Mouse (Mus musculus) heart, embryonic 16.5 days (tissue): ENCODE data around the gene Slit3. TPM values are rescaled to one million over a fixed set of nuclear protein-coding genes. Genes with fewer than 3 reads are reported as not detected.

Source experiments
- ATAC-seq: fragments of 200-750 bp; cut with Nextera tagmentation; replicated peaks from 2 replicates; pipeline ENCODE4 v1.8.0; 2017; ENCODE audit warnings: moderate number of reproducible peaks; ENCODE audit not compliant: insufficient read depth, low FRiP score; ENCODE audit errors: extremely low read depth
- H3K27ac ChIP-seq: fragments of 300-500 bp; sonication (generic); 2 replicates; pipeline ENCODE4 v1.5.1; 2014; ENCODE audit warnings: mild to moderate bottlenecking, low read length, control low read depth, moderate library complexity
- H3K27me3 ChIP-seq: fragments of 300-500 bp; sonication (generic); 2 replicates; pipeline ENCODE4 v1.6.1; 2014; ENCODE audit warnings: low read length, mixed read lengths; ENCODE audit not compliant: control insufficient read depth, insufficient read depth
- H3K36me3 ChIP-seq: fragments of 300-500 bp; sonication (generic); 2 replicates; pipeline ENCODE4 v1.6.1; 2014; ENCODE audit not compliant: control insufficient read depth, insufficient read depth
- H3K4me1 ChIP-seq: fragments of 300-500 bp; sonication (generic); 2 replicates; pipeline ENCODE4 v1.6.1; 2014; ENCODE audit warnings: low read length, mixed read lengths; ENCODE audit not compliant: control insufficient read depth, insufficient read depth
- H3K4me2 ChIP-seq: fragments of 300-500 bp; sonication (generic); 2 replicates; pipeline ENCODE4 v1.6.1; 2014; ENCODE audit warnings: low read depth, mild to moderate bottlenecking, control low read depth, low read length
- H3K4me3 ChIP-seq: fragments of 300-500 bp; sonication (generic); 2 replicates; pipeline ENCODE4 v1.5.1; 2014; ENCODE audit warnings: mild to moderate bottlenecking, control low read depth, low read length
- H3K9ac ChIP-seq: fragments of 300-500 bp; sonication (generic); 2 replicates; pipeline ENCODE4 v1.6.1; 2014; ENCODE audit warnings: low read length, control low read depth
- H3K9me3 ChIP-seq: fragments of 300-500 bp; sonication (generic); replicated peaks from 2 replicates; pipeline ENCODE4 v1.6.1; 2016; ENCODE audit warnings: low read length; ENCODE audit not compliant: control insufficient read depth
- WGBS: fragments of 180-500 bp; shearing (Covaris S2); extraction: QIAGEN DNeasy Blood & Tissue Kit; methylation state at CpG from one replicate; pipeline ENCODE4 v1.1.7; 2014; 5-methylcytosine and 5-hydroxymethylcytosine counted together
- polyA plus RNA-seq: library from polyadenylated mRNA; unstranded; fragments of >200 nt; fragmentation: Nextera tagmentation; extraction: Ambion mirVana; gene quantifications from 2 replicates; pipeline ENCODE4 v1.2.1, GENCODE M21; 2015

Slit3 gene
- polyA plus RNA-seq, 1 experiment from 2014 or later = 7.8 TPM

DNA sequence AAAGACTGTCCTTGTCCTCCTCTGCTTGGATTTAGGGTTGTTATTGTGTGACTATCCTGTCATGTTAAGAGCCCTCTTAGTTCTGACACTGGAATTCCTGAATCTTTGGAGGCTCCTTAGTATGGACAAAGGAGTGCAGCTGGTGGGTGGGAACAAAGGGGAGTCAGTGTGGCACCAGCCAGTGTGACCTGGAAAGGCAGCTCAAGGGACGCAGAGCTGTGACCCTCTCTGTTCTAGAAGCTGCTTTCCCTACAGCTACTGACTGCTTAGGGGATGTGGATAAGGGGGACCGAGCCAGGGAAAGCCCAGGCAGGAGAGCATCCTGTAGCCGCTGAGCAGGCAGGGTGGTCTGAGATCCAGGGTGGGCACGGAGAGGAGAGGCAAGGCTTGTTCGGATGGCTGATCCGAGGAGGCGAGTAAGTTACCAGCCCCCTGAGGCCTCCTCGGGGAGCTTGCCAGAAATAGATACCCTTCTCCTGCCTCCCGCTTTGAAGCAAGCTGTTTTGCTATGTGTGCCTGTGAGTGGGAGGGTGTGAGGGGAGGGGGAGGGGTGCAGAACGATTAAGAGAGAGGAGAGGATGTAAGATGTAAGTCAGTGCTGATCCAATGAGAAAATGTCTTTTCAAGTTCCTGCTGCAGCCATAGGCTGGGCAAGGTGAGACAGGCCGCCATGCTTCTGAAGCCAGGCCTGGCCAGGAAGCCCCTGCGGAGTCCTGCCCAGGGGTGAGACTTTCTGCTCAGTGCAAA, 162.0 kb downstream of the Slit3 start:
- Histone ChIP-seq H3K9ac (peak overlapping the region; percentile 61), H3K4me2 (peak overlapping the region; percentile 44), H3K9me3 (no peaks in the 10 kb centered on the region), H3K27ac (peak overlapping the region; percentile 75), H3K4me3 (no peak overlapping the region), H3K36me3 (no peaks in the 10 kb centered on the region), H3K27me3 (no peaks in the 10 kb centered on the region), H3K4me1 (peaks cover 45% of the 10 kb centered on the region)
- peak; percentile 62 for ATAC-seq
- WGBS = 17% methylated on average over 12 of the region's 12 CpGs

DNA sequence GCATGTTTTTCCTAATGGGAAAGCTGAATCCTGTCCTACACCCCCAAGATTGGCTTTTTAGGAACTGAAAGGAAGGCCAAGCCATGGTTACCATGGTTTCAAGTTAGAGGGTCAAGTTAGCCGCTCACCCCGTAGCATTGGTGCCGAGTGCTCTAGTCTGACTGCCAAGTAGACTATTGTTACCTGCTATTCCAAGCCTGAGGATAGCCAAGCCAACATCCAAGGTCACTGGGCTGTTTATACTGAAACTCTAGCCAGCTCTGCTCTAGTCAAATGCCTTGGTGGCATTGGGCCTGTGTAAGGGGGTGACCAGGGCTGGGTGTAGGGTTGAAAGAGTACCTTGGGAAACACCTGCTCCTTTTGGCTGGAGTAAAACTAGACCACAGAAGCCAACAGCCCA, 162.7 kb downstream of the Slit3 start:
- H3K9me3 ChIP-seq = no peaks in the 10 kb centered on the region
- no peak overlapping the region for H3K27ac ChIP-seq
- peaks cover 39% of the 10 kb centered on the region for H3K4me1 ChIP-seq
- no peak for ATAC-seq
- H3K4me3 ChIP-seq = no peak overlapping the region
- no peaks in the 10 kb centered on the region for H3K27me3 ChIP-seq
- WGBS = 66% methylated on average over 3 of the region's 3 CpGs
- H3K4me2 ChIP-seq = no peak overlapping the region
- H3K36me3 ChIP-seq = no peaks in the 10 kb centered on the region
- H3K9ac ChIP-seq = no peak overlapping the region

DNA sequence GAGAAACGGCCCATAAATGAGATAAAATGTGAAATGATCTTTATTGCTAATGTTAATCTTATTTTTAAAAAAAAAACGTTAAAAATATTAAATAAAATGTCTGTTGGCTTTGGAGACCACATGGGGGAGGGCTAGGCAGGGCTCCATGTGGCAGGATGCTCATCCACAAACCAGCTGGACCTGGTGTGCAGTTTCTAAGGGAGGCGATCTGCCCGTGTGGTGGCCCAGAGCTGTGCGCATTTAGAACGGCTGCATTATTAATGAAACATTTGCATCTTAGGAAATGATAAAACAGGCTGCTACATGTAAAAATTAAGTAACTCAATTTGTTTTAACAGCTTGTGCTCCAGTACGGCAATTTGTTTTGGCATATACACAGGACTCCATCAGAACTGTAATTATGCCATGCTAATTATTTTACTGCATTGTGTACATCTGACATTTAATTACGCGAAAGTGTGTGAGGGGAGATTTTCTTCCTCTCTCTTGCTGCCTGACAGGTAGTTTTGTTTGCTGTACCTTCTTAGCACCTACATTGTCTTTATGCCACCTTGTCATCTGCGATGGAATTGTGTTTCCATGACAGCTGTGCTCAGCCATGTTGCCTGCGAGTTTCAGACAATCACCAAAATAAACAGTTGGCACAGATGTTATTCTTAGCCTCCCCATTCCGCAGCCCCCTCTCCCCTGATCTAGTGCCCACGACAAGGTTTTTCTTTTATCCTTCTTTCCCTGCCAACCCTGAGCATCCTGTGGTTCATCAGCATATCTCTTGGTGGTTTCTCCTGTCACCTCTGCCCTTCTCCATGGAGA, 165.8 kb downstream of the Slit3 start:
- Histone ChIP-seq H3K9ac (no peak overlapping the region), H3K36me3 (no peaks in the 10 kb centered on the region), H3K27me3 (no peaks in the 10 kb centered on the region), H3K4me3 (no peak overlapping the region), H3K27ac (no peak overlapping the region), H3K9me3 (no peaks in the 10 kb centered on the region), H3K4me2 (no peak overlapping the region), H3K4me1 (peaks cover 25% of the 10 kb centered on the region)
- no peak for ATAC-seq
- 79% methylated on average over 13 of the region's 13 CpGs for WGBS

DNA sequence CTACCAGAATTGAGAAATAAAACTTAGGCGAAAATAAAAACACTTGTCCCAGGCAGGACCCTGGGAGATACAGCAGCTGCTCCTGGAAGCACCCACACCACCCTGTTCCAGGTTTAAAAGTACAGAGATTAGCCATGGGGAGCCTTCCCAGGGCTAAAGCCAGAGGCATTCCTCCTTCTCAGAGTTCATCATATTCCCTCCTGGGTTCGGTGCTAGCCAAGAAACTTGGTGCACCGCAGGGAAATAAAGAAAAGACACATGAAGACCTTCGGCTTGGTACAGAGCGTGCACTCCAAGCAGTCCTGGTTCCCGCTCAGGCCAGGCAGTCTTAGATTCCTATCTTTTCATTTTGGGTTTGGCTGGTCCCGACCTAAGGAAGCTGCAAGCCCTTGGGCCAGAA, 167.0 kb downstream of the Slit3 start:
- H3K9me3 ChIP-seq = no peaks in the 10 kb centered on the region
- H3K27ac ChIP-seq = 0 out of 2 replicates have a peak overlapping the region, but pooled peaks have one; percentile 7
- H3K4me2 ChIP-seq = no peak overlapping the region
- 88% methylated on average over 7 of the region's 7 CpGs for WGBS
- no peaks in the 10 kb centered on the region for H3K27me3 ChIP-seq
- H3K4me3 ChIP-seq = no peak overlapping the region
- ATAC-seq = no peak
- no peaks in the 10 kb centered on the region for H3K36me3 ChIP-seq
- H3K4me1 ChIP-seq = peaks cover 25% of the 10 kb centered on the region
- no peak overlapping the region for H3K9ac ChIP-seq

DNA sequence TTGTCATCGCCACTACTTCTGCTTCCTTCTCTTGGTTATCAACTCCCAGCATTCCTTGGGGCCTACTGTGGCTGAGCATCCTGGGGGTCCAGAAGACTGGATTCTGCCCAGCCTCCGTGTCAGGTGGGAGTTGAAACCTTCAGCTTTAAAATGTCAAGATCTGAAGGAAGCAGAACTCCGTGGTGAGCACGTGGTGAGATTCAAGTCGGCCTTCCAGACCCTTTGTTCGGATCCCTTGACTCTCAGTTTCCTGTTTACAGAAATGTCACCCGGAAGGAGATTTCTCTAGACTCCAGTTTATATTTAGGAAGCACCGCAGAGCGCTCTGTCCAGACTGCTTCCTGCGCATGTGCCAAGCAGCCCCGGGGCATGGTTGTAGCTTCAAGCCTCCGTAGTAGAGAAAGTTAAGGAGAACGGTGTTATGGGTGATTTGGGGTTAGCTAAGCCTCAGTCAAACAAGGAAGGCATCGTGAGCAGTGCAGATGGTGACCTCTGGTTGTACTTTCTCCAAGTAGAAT, 167.8 kb downstream of the Slit3 start:
- Histone ChIP-seq H3K4me1 (peaks cover 23% of the 10 kb centered on the region), H3K4me2 (no peak overlapping the region), H3K36me3 (no peaks in the 10 kb centered on the region), H3K27me3 (no peaks in the 10 kb centered on the region), H3K9me3 (no peaks in the 10 kb centered on the region), H3K9ac (no peak overlapping the region), H3K4me3 (no peak overlapping the region), H3K27ac (no peak overlapping the region)
- no peak for ATAC-seq
- WGBS = 61% methylated on average over 14 of the region's 14 CpGs

DNA sequence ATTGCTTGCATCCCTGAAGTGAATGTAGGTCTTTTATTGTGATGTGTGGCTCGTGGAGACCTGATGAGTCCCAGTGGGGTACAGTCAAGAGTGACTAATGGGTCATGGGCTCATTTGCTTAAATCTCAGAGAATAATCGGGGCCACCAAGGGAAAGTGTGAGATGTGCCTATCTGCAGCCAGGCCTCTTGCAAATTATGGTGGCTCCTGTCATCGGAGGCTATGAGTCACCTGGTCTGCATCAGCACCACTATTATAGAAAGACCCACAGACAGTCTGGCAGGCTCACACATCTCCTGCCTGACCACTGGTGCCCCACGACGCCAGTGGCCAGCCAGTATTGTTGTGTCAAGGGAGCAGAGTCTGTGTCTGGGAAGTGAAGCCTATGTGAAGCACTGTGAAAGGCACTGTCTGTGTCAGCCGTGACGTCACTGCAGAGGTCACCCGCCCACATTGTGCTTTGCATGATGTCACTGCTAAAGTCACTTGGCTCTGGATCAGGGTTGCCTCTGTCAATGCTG, 171.3 kb downstream of the Slit3 start:
- H3K4me1 ChIP-seq = peaks cover 27% of the 10 kb centered on the region
- no peak overlapping the region for H3K4me2 ChIP-seq
- H3K27ac ChIP-seq = peak overlapping the region; percentile 85
- no peaks in the 10 kb centered on the region for H3K36me3 ChIP-seq
- no peaks in the 10 kb centered on the region for H3K9me3 ChIP-seq
- 45% methylated on average over 8 of the region's 8 CpGs for WGBS
- no peak overlapping the region for H3K4me3 ChIP-seq
- no peak overlapping the region for H3K9ac ChIP-seq
- no peaks in the 10 kb centered on the region for H3K27me3 ChIP-seq
- ATAC-seq = no peak

DNA sequence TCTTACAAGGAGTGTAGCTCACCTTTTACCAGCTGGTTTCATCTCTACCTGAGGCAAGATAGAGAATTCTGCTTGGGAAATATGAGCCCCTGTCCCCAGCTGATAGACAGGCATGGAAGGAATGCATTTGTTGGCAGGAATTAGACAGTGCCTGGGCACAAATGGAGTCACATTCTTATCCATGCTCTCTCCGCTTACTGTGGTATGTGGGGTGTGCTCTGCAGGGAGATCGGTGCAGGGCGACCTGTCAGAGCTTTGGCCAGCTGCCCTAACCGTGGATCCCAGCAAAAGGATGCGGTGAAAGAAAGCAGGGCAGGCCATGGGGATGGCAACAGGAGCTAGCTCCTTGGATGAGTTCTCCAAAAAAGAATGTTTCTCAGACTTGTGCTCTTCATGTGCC, 172.2 kb downstream of the Slit3 start:
- H3K36me3 ChIP-seq = no peaks in the 10 kb centered on the region
- H3K27ac ChIP-seq = peak overlapping the region; percentile 88
- no peaks in the 10 kb centered on the region for H3K27me3 ChIP-seq
- no peaks in the 10 kb centered on the region for H3K9me3 ChIP-seq
- 19% methylated on average over 5 of the region's 5 CpGs for WGBS
- H3K4me1 ChIP-seq = peaks cover 27% of the 10 kb centered on the region
- H3K9ac ChIP-seq = no peak overlapping the region
- peak; percentile 95 for ATAC-seq
- H3K4me3 ChIP-seq = no peak overlapping the region
- no peak overlapping the region for H3K4me2 ChIP-seq

DNA sequence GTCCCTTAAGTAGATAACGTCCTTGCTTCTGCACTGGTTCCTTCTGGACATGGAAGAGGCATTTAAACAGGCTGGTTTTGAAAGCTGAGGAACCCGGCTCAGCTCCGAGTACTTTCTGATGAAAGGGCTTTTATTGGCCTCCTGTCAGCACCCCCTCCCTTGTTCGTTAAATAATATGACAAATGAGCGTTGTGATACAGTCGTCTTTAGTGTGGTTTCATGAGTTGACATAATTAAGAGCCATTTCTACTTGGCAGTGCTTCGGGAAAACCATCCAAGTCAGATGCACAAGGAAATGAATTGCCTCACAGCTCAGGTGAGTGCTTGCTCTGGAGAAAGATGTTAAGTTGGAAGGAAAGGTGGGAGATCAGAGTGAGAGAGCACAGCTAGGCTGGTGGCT, 173.6 kb downstream of the Slit3 start:
- Histone ChIP-seq H3K27ac (no peak overlapping the region), H3K9ac (no peak overlapping the region), H3K36me3 (no peaks in the 10 kb centered on the region), H3K9me3 (no peaks in the 10 kb centered on the region), H3K4me2 (no peak overlapping the region), H3K4me3 (no peak overlapping the region), H3K27me3 (no peaks in the 10 kb centered on the region), H3K4me1 (peaks cover 22% of the 10 kb centered on the region)
- ATAC-seq = no peak
- WGBS = 58% methylated on average over 7 of the region's 7 CpGs
